Mouse (Mus musculus) G1E (cell line): ENCODE data around the gene Ghrhr.

ENCODE experiments used
- CTCF ChIP-seq: IDR thresholded peaks from 2 replicates; pipeline ENCODE4 v1.5.1; 2012; ENCODE audit warnings: low read depth, low read length, inconsistent platforms, mixed read lengths
- GATA1 ChIP-seq: IDR thresholded peaks from 2 replicates; pipeline ENCODE4 v1.6.1; 2012; ENCODE audit warnings: borderline replicate concordance, low read length, inconsistent platforms, mixed read lengths
- GATA2 ChIP-seq: IDR thresholded peaks from 2 replicates; pipeline ENCODE4 v1.6.1; 2012; ENCODE audit warnings: low read depth, low read length, inconsistent platforms, borderline replicate concordance
- POLR2AphosphoS5 ChIP-seq: IDR thresholded peaks from 2 replicates; pipeline ENCODE4 v1.6.1; 2012; ENCODE audit warnings: low read depth, low read length, inconsistent platforms; ENCODE audit not compliant: insufficient replicate concordance
- TAL1 ChIP-seq: conservative IDR thresholded peaks from 2 replicates; pipeline ENCODE4 v1.6.1; 2012; ENCODE audit warnings: low read depth, low read length, inconsistent platforms, mixed read lengths

DNA sequence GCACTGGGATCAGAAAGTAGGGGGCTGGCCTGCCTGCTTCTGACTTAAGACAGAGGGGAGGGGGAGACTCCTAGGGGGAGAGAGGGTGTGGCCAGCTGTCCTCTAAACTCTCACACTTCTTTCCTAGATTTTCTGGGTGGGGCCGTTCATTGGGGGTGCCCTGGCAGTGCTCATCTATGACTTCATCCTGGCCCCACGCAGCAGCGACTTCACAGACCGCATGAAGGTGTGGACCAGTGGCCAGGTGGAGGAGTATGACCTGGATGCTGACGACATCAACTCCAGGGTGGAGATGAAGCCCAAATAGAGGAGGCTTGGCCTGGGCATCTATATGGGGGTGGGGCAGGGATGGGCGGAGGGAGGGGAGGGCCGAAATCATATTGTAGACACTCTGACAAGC is 29.6 kb upstream of the Ghrhr start:
- no peak for TF ChIP-seq CTCF
- TF ChIP-seq POLR2AphosphoS5: no peak
- no peak for TF ChIP-seq TAL1
- no peak for TF ChIP-seq GATA1
- no peak for TF ChIP-seq GATA2
